Comparison of ENCODE assay signal across 24 mouse cellular contexts in the genomic region with DNA sequence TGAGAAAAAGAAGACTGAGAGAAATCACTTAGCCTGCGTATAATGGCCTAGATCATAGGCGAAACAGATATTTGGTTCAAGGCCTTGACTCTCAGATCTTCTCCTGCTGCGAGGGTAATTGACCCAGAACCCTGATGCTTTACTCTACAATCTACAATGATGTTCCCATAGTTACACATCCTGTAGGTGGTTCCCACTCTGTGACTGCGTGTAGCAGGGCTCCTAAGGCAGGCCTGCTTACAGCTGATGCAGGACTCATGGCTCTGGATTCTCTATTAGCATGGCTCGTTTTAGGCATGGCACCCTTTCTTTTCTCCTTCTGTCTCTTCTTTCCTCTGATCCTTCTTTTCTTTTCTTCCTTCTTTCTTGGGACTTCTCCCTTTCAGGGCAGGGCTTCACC.
"Had no signal": no experiment of that assay in that cellular context is flagged by ENCODE, and none has a peak within 500 bp of the region (broad histone marks: within the 10 kb centered on the region; RNA-seq: fewer than 3 reads in every experiment).

No protein-coding gene starts in this region.

- H3K4me3 ChIP-seq: gastrocnemius, adult 2 months; heart, adult 2 months; heart, embryonic 12.5 days; hindbrain, embryonic 10.5 days; hindbrain, embryonic 12.5 days; intestine, embryonic 15.5 days; layer of hippocampus, adult 2 months; limb, embryonic 10.5 days; limb, embryonic 12.5 days; liver, embryonic 13.5 days; liver, embryonic 15.5 days had no signal

- H3K9me3 ChIP-seq: heart, embryonic 12.5 days; hindbrain, embryonic 10.5 days; hindbrain, embryonic 12.5 days; intestine, embryonic 15.5 days; limb, embryonic 10.5 days; limb, embryonic 12.5 days; liver, embryonic 13.5 days; liver, embryonic 15.5 days had no signal

- H3K27me3 ChIP-seq: heart, embryonic 12.5 days; hindbrain, embryonic 12.5 days; intestine, embryonic 15.5 days; limb, embryonic 12.5 days; liver, embryonic 13.5 days; liver, embryonic 15.5 days had no signal

- H3K4me1 ChIP-seq: hindbrain, embryonic 10.5 days; hindbrain, embryonic 12.5 days; intestine, embryonic 15.5 days; limb, embryonic 10.5 days; limb, embryonic 12.5 days; liver, embryonic 13.5 days; liver, embryonic 15.5 days had no signal

- H3K27ac ChIP-seq: gastrocnemius, adult 2 months; heart, adult 2 months; hindbrain, embryonic 10.5 days; hindbrain, embryonic 12.5 days; hindbrain, embryonic 14.5 days; intestine, embryonic 15.5 days; layer of hippocampus, adult 2 months; limb, embryonic 10.5 days; limb, embryonic 12.5 days; liver, embryonic 13.5 days; liver, embryonic 15.5 days had no signal

- H3K36me3 ChIP-seq: heart, embryonic 12.5 days; hindbrain, embryonic 10.5 days; hindbrain, embryonic 12.5 days; intestine, embryonic 15.5 days; limb, embryonic 10.5 days; limb, embryonic 12.5 days; liver, embryonic 13.5 days; liver, embryonic 15.5 days had no signal

- DNase-seq: gastrocnemius, adult 2 months; gastrocnemius, postnatal 10 days; gastrocnemius, postnatal 25 days; heart, adult 2 months; heart, postnatal 10 days; heart, postnatal 4 days; kidney, adult 18-20 months; kidney, adult 8-10 months; kidney, postnatal 10 days; kidney, postnatal 25 days; kidney, postnatal 4 days; layer of hippocampus, postnatal 36 days; liver; liver, embryonic 13.5 days; liver, postnatal 0 days had no signal
